Mouse (Mus musculus) neural tube, embryonic 14.5 days (tissue): ENCODE measurements around the gene Xbp1. TPM values are rescaled to one million over a fixed set of nuclear protein-coding genes. Genes with fewer than 3 reads are reported as not detected.
"Not testable (repeated sequence)": the region's sequence is repeated elsewhere in the genome, so short reads cannot be mapped to it uniquely, and the experiment has no call there.

ENCODE experiments used
- ATAC-seq: fragments of 200-750 bp; cut with Nextera tagmentation; 2 replicates; pipeline ENCODE4 v1.8.0; 2017; ENCODE audit warnings: low read depth, mild to moderate bottlenecking, moderate TSS enrichment, moderate library complexity
- H3K27ac ChIP-seq: fragments of 300-500 bp; sonication (generic); 2 replicates; pipeline ENCODE4 v1.5.1; 2014; ENCODE audit warnings: low read depth, mild to moderate bottlenecking, control low read depth, low read length, moderate library complexity, mixed read lengths
- H3K27me3 ChIP-seq: fragments of 300-500 bp; sonication (generic); 2 replicates; pipeline ENCODE4 v1.6.1; 2014; ENCODE audit warnings: low read length; ENCODE audit not compliant: control insufficient read depth, insufficient read depth
- H3K36me3 ChIP-seq: fragments of 300-500 bp; sonication (generic); 2 replicates; pipeline ENCODE4 v1.6.1; 2014; ENCODE audit warnings: low read length, mixed read lengths; ENCODE audit not compliant: control insufficient read depth, insufficient read depth
- H3K4me1 ChIP-seq: fragments of 300-500 bp; sonication (generic); 2 replicates; pipeline ENCODE4 v1.6.1; 2014; ENCODE audit warnings: low read length; ENCODE audit not compliant: control insufficient read depth, insufficient read depth
- H3K4me2 ChIP-seq: fragments of 300-500 bp; sonication (generic); 2 replicates; pipeline ENCODE4 v1.6.1; 2014; ENCODE audit warnings: mild to moderate bottlenecking, low read depth, low read length, control low read depth
- H3K4me3 ChIP-seq: fragments of 300-500 bp; sonication (generic); 2 replicates; pipeline ENCODE4 v1.5.1; 2014; ENCODE audit warnings: low read depth, low read length, control low read depth, mixed read lengths
- H3K9ac ChIP-seq: fragments of 300-500 bp; sonication (generic); replicated peaks from 2 replicates; pipeline ENCODE4 v1.6.1; 2014; ENCODE audit warnings: low read depth, mild to moderate bottlenecking, control low read depth, low read length, mixed read lengths
- H3K9me3 ChIP-seq: fragments of 300-500 bp; sonication (generic); 2 replicates; pipeline ENCODE4 v1.6.1; 2016; ENCODE audit warnings: low read length; ENCODE audit not compliant: control insufficient read depth
- WGBS: fragments of 180-500 bp; shearing (Covaris S2); extraction: QIAGEN DNeasy Blood & Tissue Kit; methylation state at CpG from one replicate; pipeline ENCODE4 v1.1.7; 2014; 5-methylcytosine and 5-hydroxymethylcytosine counted together
- polyA plus RNA-seq: library from polyadenylated mRNA; unstranded; fragments of >200 nt; fragmentation: Nextera tagmentation; extraction: Ambion mirVana; gene quantifications from 2 replicates; pipeline ENCODE4 v1.2.1, GENCODE M21; 2014

The Xbp1 gene
- 131 and 134 TPM in 2 replicates for polyA plus RNA-seq

GRCm38 (mm10) chr11:5520412-5521265 lies at the start of gene Xbp1:
Gene Xbp1 (plus strand): TSS chr11:5520659.
- under 1% methylated on average over 61 of the region's 72 CpGs for WGBS
- Histone ChIP-seq H3K4me3 (peak within 1 kb of the TSS; percentile 98), H3K4me2 (peak within 1 kb of the TSS; percentile 73), H3K27me3 (no peaks in the 10 kb centered on the region), H3K4me1 (peaks cover 23% of the 10 kb centered on the region), H3K36me3 (peaks cover 27% of the 10 kb centered on the region), H3K9me3 (no peaks in the 10 kb centered on the region), H3K9ac (peak within 1 kb of the TSS; percentile 99), H3K27ac (peak within 1 kb of the TSS; percentile 91)
- peak; percentile 98 for ATAC-seq

- 14% methylated on average over 5 of the region's 5 CpGs for WGBS
- no peak overlapping the region for H3K27ac ChIP-seq
- no peak overlapping the region for H3K9ac ChIP-seq
- no peak for ATAC-seq
- no peaks in the 10 kb centered on the region for H3K36me3 ChIP-seq
- no peaks in the 10 kb centered on the region for H3K4me1 ChIP-seq
- no peak overlapping the region for H3K4me2 ChIP-seq
- no peak overlapping the region for H3K4me3 ChIP-seq
- H3K9me3 ChIP-seq: no peaks in the 10 kb centered on the region
- no peaks in the 10 kb centered on the region for H3K27me3 ChIP-seq
These were observed 46.3 kb upstream of the Xbp1 start for GRCm38 (mm10) chr11:5474130-5474529.

- not testable (repeated sequence) for H3K9ac ChIP-seq, H3K4me2 ChIP-seq, H3K4me3 ChIP-seq, ATAC-seq, H3K36me3 ChIP-seq, H3K27ac ChIP-seq, H3K4me1 ChIP-seq, H3K27me3 ChIP-seq, H3K9me3 ChIP-seq
- WGBS: 86% methylated on average over 1 of the region's 2 CpGs
These were observed 44.8 kb upstream of the Xbp1 start for GRCm38 (mm10) chr11:5475556-5476118.

GRCm38 (mm10) chr11:5476806-5477205 lies 43.7 kb upstream of the Xbp1 start:
- WGBS: 94% methylated on average over 4 of the region's 4 CpGs

GRCm38 (mm10) chr11:5478193-5478592 lies 42.3 kb upstream of the Xbp1 start:
- Histone ChIP-seq H3K4me2 (no peak overlapping the region), H3K27me3 (no peaks in the 10 kb centered on the region), H3K4me3 (no peak overlapping the region), H3K4me1 (no peaks in the 10 kb centered on the region), H3K36me3 (no peaks in the 10 kb centered on the region), H3K9me3 (no peaks in the 10 kb centered on the region), H3K27ac (no peak overlapping the region), H3K9ac (no peak overlapping the region)
- 84% methylated on average over 7 of the region's 7 CpGs for WGBS
- no peak for ATAC-seq

More at GRCm38 (mm10) chr11:5476806-5477205, 43.7 kb upstream of the Xbp1 start:
- H3K9me3 ChIP-seq: no peaks in the 10 kb centered on the region
- no peak overlapping the region for H3K4me2 ChIP-seq
- no peak overlapping the region for H3K9ac ChIP-seq
- no peaks in the 10 kb centered on the region for H3K36me3 ChIP-seq
- ATAC-seq: no peak
- no peaks in the 10 kb centered on the region for H3K27me3 ChIP-seq
- H3K4me3 ChIP-seq: no peak overlapping the region
- no peaks in the 10 kb centered on the region for H3K4me1 ChIP-seq
- H3K27ac ChIP-seq: no peak overlapping the region

GRCm38 (mm10) chr11:5478831-5479230 lies 41.6 kb upstream of the Xbp1 start:
- Histone ChIP-seq H3K4me2 (no peak overlapping the region), H3K27ac (no peak overlapping the region), H3K9ac (no peak overlapping the region), H3K4me1 (no peaks in the 10 kb centered on the region), H3K36me3 (no peaks in the 10 kb centered on the region), H3K27me3 (no peaks in the 10 kb centered on the region), H3K4me3 (no peak overlapping the region), H3K9me3 (no peaks in the 10 kb centered on the region)
- ATAC-seq: no peak
- WGBS: 90% methylated on average over 3 of the region's 3 CpGs

- H3K4me3 ChIP-seq: no peak overlapping the region
- H3K27me3 ChIP-seq: no peaks in the 10 kb centered on the region
- ATAC-seq: no peak
- no peaks in the 10 kb centered on the region for H3K9me3 ChIP-seq
- no peak overlapping the region for H3K4me2 ChIP-seq
- H3K36me3 ChIP-seq: no peaks in the 10 kb centered on the region
- WGBS: 87% methylated on average over 13 of the region's 13 CpGs
- no peaks in the 10 kb centered on the region for H3K4me1 ChIP-seq
- no peak overlapping the region for H3K9ac ChIP-seq
- H3K27ac ChIP-seq: no peak overlapping the region
These were observed 37.9 kb upstream of the Xbp1 start for GRCm38 (mm10) chr11:5482581-5482980.

GRCm38 (mm10) chr11:5485193-5486011 lies 35.1 kb upstream of the Xbp1 start:
- 17% methylated on average over 15 of the region's 15 CpGs for WGBS
- Histone ChIP-seq H3K9me3 (no peaks in the 10 kb centered on the region), H3K9ac (no peak overlapping the region), H3K4me2 (peak overlapping the region; percentile 35), H3K27me3 (no peaks in the 10 kb centered on the region), H3K27ac (no peak overlapping the region), H3K4me3 (peak overlapping the region; percentile 22), H3K36me3 (no peaks in the 10 kb centered on the region), H3K4me1 (no peaks in the 10 kb centered on the region)
- ATAC-seq: peak; percentile 87
